Mouse (Mus musculus): ENCODE data around the gene Srbd1.

DNA sequence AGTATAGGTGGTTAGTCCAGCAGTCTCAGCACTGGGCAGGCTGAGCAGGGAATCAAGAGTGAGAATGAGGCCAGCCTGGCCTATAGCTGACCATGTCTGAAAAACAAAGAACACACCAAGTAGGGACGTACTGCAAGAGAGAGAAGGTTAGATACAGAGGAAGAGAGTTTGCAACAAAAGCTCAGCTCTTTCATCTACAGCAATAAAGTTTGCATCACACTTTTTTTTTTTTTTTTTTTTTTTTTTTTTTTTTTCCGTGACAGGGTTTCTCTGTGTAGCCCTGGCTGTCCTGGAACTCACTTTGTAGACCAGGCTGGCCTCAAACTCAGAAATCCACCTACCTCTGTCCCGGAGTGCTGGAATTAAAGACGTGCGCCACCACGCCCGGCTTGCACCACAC is 79.1 kb downstream of the Srbd1 start:
- no peak for TF ChIP-seq E2F4 (IDR thresholded peaks at IDR 0.05; ENCODE audit: insufficient read depth)
- TF ChIP-seq POLR2A (IDR thresholded peaks at IDR 0.05; ENCODE audit: insufficient read length, low read depth), result no peak
- TF ChIP-seq TCF12 (IDR thresholded peaks at IDR 0.05; ENCODE audit: insufficient read depth, poor library complexity, severe bottlenecking), result no peak
- no peak for TF ChIP-seq MAX (IDR thresholded peaks at IDR 0.05; ENCODE audit: low read depth)
- no peak for TF ChIP-seq MYOD1 (IDR thresholded peaks at IDR 0.05; ENCODE audit: control insufficient read depth in 1 of 3, insufficient read length in 2 of 3, low read depth in 2 of 3)
- TF ChIP-seq USF1 (IDR thresholded peaks at IDR 0.05; ENCODE audit: low read depth), result no peak
- no peak for TF ChIP-seq SRF (IDR thresholded peaks at IDR 0.05; ENCODE audit: control insufficient read depth, insufficient read length, low read depth)
- TF ChIP-seq MYOG (IDR thresholded peaks at IDR 0.05; ENCODE audit: control insufficient read depth in 1 of 3, insufficient read depth in 1 of 3, insufficient read length in 2 of 3, low read depth in 2 of 3), result no peak
- no peak for TF ChIP-seq REST (IDR thresholded peaks at IDR 0.05; ENCODE audit: insufficient read depth, insufficient read length)
- TF ChIP-seq CEBPB (IDR thresholded peaks at IDR 0.05; ENCODE audit: insufficient read depth, poor library complexity, severe bottlenecking), result no peak
- no peak for TF ChIP-seq POLR2AphosphoS2 (IDR thresholded peaks at IDR 0.05; ENCODE audit: insufficient read length, low read depth)
